Mouse (Mus musculus) embryo, embryonic 9.5 days (tissue): ENCODE data around the gene Srsf6.
A peak's percentile ranks its signal among the peaks of the same experiment; 100 is the strongest.
"Not testable (repeated sequence)": the region's sequence is repeated elsewhere in the genome, so short reads cannot be mapped to it uniquely, and the experiment has no call there.

Experiments
- DNase-seq: peaks from one replicate; pipeline ENCODE4 v3.0.0-alpha.2; 2017; ENCODE audit errors: extremely low spot score

Srsf6 gene

DNA sequence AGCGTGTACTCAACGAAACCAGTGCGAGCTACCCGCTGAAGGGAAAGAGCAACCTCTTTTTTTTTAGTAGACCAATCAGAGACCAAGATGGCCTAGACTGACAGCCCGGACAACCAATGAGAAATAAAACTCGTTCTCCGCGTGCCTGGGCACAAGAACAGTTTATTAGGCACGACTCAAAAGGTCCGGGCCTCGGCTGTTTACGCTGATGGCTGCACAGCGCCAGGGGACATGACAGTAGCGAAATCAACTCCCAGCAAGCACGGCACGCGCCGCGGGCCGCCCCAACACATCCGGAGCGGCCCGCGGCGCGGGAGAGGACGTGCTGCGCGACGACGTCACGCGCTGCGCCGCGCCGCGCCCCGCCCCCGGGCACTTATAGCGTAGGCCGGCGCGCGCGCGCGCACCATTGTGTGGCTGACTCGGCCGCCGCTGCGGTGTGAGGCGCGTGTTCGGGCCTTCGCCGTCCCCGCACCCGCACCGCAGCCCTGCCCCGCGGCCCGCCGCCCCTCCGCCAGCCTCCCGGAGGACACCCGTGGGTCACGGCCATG, at the start of gene Srsf6:
Gene Srsf6, plus strand, starts transcription at position 406 of the 551 bp plus-strand sequence.
- DNase-seq, result peak; percentile 91

DNA sequence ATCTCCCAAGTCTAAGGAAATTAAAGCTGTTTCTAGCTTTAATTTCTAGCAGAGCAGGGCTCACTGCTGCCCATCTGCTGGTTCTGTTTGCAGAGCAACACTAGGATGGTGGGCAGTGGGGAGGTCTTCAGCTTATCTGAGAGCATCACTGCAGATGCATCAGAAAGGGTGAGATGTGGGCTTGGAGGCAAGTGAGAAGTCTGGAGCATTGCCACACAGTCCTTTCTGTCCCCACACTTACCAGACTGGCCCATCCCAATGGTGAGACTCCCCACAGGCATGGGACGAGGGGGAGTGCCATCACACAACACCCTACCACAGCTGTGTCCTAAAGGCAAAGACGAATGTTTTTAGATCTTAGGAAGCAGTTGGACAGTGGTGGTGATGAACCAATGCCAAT, 47.2 kb upstream of the Srsf6 start:
- no peak for DNase-seq

DNA sequence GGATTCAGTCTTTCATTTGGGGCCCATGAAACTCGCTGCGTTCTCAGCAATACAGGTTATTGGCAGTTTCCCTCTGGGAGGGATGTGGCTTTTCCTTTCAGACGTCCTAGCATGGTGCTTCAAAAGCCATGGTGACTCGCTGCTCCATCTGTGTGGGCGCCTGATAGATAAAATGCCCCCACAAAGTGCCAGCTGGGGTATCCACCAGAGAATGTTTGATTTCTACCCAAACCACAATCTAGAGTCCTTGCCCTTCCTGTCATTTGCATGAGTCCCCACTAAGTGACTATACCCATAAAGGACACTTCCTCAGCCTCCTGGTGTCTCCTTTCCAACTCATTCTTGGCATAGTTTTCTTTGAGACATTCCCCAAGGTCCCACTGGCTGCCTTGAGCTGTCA, 44.2 kb upstream of the Srsf6 start:
- DNase-seq, result no peak

DNA sequence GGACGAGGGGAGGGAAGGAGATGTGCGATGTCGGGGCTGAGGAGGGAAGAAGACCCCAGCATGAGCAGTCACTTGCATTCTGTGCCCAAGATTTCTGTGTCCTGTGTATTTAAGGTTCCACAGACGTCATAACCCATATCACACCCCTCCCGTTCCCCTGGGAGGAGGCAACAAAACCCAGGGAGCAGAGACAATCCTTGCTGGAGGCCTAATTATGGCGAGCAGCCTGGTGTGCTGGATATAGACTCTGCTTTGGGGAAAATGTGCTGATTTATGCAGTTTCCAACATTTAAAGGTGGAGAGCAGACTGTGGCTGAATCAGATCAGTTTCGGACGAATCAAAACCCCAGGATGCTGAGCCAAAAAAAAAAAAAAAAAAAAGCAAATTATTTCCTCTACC, 42.7 kb upstream of the Srsf6 start:
- no peak for DNase-seq

DNA sequence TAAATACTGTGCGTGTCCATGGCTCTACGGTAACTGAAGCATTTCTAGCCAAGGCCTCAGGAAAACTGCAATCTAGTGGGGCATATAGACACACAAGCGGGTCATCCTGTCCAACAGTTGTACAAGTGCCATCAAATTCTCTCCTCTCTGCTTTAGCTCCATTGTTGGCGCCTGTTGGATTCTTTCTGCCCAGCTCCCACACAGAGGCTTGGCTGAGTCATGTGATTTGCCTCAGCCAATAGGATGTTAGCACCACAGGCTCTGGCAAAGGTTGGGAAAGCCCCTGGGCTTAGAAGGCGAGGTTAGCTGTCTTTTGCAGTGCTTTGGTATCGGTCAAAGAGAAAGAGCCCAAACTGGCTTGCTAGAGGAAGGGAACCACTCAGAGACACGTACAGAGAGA, 42.1 kb upstream of the Srsf6 start:
- DNase-seq, result no peak

DNA sequence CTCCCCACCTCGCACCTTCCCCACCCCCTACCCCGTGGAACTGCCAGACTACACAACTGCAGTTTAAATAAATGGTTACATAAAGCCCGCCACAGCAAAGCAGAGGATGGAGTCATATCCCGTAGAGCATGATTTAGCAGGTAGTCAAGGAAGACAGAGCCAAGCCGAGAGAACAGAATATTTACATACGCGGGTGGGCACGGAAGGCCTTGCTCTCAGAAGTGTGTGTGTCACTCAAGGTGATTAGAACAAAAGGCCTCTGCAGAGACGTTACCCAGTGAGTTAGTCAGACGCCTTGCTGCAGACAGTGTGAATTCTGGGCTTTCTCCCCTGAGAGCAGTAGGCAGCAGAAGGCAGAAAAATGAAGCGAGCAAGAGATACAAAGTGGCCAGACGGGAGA, 41.6 kb upstream of the Srsf6 start:
- no peak for DNase-seq

DNA sequence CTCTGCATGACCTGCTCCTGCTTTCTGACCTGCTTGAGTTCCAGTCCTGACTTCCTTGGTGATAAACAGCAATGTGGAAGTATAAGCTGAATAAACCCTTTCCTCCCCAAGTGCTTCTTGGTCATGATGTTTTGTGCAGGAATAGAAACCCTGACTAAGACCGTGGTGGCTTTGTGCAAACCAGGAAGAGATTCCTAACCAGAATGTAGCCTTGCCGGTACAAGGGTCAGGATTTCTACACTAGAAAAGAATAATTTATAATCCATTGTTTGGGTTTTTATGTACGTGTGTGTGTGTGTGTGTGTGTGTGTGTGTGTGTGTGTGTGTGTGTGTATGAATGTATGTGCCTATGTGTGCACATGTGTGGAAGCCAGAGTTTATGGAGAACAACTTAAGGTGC, 38.3 kb upstream of the Srsf6 start:
- DNase-seq, result not testable (repeated sequence)

DNA sequence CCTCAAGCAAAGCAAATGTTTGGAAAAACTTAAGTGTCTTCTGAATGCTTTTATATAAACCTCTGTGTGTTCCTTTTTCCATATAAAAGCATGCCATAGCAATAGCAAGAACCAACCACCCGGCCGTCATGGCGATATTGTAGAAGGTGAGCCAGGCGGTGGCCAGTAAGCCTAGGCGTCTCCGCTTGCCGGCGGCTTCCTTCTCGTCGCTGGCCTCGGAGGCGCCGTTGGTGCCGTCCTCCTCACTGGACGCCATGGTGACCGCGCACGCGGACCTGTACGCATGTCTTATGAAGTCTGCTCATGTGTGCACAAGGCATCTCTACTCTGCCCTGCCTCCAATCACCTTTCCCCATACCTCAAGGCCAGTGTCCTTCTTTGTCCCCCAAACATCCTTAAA, 32.1 kb upstream of the Srsf6 start:
- DNase-seq, result not testable (repeated sequence)

DNA sequence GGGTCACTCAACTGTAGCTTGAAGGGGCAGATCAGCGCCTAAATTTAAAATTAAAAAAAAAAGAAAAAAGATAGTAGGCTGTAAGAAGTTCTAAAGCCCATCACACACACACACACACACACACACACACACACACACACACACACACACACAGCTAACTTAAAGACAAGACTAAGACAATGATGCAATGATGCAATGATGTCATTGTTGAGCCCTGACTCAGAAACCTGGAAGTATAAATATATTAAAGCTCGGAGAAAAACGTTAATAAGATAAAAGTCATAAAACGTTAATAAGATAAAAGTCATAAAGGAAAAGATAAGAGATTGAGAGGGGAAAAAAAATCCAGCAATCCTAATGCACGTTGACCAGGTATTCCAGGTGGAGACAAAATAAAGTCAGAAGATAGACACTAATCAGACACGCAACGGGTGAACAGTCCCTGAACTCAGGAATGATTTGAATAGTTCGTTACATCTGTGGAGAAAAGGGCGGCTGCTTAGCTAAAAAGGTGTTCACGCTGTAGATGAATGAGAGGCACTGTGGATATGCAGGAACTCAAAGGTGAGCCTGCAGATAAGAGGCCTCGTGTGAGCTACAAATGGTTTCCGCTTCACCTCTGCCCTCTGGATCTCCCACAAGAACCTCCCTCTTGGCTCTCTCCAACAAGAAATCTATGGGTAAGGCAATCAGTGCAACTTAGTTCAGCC, 31.3 kb upstream of the Srsf6 start:
- no peak for DNase-seq

DNA sequence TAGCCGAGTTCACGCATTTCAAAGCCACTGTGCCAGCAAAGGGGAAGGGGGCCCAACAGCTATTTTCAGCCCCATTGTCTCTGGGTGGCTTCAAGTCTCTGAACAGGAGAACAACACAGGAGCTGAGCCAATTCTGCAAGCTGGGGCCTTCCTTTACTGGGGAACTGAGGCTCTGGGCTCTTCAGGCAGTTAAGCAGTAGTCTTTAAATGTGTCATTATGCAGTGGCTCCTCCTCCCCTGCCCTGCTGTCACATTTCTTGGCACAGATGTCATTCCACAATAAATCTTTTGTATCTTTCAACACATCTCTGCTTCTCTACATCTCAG, 30.8 kb upstream of the Srsf6 start:
- DNase-seq, result no peak

DNA sequence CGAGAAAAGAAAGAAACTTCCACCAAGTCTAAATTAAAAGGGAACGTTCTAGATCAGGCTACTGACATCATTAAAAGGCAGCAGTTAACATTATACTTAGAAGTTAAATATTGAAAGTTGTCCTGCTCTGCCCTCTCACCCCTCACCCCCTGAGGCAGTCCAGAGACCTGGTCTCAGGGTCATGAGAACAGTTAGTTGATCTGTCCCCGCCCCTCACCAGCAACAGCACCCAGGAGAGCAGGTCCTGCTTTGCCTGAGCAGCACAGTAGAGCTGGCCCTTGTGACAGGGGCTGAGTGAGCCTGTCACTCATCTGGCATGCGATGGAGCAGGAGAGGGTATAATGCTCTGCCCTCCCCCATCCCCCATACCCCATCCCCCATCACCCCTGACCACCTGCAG, 25.4 kb upstream of the Srsf6 start:
- no peak for DNase-seq

DNA sequence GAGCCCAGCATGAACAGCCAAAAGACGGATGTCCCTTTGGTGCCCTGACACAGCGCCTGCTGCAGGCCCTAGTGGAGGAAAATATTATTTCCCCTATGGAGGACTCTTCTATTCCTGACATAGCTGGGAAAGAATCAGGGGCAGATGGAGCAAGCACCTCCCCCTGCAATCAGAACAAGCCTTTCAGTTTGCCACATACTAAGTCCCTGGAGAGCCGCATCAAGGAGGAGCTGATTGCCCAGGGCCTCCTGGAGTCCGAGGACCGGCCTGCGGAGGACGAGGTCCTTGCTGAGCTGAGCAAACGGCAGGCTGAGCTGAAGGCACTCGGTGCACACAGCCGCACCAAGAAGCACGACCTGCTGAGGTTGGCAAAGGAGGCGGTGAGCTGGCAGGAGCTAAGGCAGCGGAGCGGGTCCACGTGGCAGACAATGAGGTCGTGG, 23.3 kb upstream of the Srsf6 start:
- no peak for DNase-seq

DNA sequence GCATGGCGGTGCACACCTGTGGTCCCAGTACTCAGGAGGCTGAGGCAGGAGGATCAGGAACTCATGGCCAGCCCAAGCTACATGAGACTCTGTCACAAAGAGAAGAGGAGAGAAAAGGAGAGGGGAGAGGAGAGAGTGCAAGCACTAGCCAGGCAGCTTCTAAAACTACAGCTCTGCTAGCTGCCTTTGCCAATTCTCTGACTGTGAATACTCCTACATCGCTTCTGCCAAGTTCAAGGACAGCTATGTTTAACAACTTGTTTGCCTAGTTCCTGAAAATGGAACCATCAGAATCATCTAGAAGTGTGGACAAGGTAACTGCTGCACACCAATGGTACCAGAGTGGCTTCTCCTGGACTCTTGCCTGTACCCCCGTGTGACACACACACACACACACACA, 17.3 kb upstream of the Srsf6 start:
- DNase-seq, result no peak

DNA sequence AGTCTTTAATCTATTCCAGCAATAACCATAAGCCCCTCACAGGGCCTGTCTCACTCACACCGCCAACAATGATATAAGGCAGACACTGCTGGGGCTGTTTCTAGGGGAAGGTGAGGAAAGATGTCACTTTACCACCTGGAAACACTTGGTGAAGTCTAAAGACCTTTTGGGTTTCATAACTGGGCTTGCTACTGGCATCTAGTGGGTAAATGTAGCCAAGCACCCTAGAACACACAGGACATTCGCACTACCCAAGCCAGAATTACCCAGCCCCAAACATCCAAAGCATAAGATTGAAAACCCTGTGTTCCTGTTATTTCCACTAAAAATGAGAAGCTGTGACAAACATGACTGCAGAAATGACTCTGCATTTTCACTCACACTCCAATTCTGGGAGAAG, 16.8 kb upstream of the Srsf6 start:
- DNase-seq, result no peak

DNA sequence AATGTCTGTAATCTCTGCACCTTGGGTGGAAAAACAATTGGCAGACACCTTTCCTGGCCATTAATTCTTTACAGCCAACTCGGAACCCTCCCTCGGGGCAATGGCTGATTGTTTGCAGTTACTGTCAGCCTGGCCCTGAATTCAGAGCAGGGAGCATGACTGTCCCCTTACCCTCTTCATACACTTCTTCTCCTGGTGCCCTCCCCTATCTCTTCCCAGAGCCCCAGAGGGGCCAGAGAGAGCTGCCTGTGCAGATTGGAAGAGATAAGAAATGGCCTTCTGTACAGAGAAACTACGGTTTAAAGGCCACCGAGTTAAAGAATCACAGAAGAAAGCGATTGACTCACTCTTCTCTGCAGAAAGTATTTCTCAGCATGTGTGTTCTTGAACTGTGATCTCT, 11.4 kb upstream of the Srsf6 start:
- no peak for DNase-seq

DNA sequence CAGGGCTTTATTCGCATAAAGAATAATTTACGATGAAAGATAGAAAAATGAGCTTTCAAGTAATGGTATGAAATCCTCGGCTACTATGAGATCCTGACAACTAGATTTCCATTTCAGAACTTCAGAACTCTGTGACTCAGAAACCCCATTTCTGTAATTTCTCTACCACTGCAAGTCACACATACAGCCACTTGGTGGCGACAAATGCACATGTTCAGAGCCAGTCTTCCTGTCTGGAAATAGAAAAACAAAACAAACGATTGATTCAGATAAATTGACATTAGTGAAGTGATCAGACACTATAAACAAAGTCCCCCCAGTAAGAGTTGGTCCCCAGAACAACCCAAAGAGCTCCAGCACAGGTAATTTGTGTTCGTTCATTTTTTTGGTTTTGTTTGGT, 9.1 kb upstream of the Srsf6 start:
- no peak for DNase-seq

DNA sequence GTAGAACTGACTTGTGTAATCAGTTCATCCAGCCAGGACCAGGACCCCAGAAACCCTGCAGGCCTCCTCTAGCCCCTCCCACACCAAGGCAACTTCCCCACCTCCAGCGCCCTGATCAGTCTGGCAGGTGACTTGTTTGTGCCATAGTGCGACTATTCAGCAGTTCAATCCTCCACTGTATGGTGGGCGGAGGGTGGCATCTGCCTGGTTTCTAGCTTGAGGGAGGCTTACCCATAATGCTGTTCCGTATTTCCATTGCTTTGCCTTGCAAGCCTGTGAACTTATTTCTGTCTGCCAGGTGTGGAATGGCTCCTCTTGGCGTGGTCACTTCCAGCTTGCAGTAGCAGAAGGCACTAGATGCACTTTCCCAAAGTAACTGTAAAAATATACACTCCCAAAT, 8.5 kb upstream of the Srsf6 start:
- no peak for DNase-seq

DNA sequence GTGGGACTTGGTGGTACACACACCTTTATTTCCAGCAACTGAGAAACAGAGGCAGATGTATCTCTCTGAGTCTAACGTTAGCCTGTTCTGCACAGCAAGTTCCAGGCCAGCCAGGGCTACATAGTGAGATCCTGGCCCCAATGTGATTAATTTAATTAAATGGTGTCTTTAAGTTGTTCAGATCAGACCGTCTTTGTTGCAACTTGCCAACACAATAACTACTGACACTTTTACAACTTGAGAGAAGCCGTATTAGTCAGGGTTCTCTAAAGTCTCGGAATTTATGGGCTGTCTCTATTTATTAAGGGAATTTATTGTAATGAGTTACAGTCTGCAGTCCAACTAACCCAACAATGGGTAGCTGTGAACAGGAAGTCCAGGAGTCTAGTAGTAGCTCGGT, 7.2 kb upstream of the Srsf6 start:
- no peak for DNase-seq

DNA sequence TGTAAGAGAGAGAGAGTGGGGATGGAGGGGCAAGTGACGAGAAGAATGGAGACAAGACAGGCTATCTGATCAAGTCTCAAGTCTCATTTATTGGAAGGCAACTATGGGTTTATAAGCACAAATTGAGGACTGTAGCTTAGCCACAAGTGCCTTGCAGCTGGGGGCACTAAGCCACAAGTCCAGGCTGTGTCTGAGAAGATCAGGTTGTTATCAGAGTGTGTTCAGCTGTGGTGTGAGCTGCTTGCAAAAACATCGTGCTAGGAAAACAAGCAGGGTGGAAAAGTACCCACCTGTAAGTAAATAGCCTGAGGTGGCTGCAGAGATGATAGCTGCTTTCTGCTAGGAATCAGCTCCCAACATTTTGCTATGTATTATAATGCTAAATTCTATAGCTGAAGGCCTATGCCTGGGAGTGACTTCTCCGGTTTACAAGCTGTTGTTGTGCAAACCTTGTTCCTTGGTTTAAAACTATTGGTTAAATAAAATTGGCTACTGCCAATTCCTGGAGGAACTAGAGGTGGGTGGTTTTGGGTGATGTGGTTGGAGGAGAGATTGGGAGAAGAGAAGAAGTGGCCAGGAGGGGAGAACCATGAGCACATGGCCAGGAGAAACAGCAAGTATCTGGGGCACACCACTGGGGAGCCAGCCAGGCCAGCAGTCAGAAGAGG, 3.3 kb upstream of the Srsf6 start:
- DNase-seq, result no peak

DNA sequence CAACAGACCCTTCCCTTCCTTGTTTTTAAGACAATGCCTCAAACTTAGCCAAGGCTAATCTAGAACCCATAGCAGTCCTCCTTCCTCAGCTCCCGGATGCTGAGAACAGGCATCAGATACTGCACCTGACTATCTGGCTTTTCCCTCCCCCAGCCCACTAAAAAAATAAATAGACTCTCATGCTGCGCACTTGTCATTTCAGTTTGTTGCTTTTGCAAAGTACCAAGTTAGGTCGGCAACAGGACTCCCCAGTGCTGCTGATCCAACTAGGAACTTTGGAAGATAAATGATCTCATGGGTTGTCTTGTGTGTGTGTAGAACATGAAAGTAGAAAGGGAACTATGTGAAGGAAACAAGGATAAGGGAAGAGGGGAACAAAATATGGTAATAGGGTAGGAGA, 1.6 kb upstream of the Srsf6 start:
- no peak for DNase-seq

DNA sequence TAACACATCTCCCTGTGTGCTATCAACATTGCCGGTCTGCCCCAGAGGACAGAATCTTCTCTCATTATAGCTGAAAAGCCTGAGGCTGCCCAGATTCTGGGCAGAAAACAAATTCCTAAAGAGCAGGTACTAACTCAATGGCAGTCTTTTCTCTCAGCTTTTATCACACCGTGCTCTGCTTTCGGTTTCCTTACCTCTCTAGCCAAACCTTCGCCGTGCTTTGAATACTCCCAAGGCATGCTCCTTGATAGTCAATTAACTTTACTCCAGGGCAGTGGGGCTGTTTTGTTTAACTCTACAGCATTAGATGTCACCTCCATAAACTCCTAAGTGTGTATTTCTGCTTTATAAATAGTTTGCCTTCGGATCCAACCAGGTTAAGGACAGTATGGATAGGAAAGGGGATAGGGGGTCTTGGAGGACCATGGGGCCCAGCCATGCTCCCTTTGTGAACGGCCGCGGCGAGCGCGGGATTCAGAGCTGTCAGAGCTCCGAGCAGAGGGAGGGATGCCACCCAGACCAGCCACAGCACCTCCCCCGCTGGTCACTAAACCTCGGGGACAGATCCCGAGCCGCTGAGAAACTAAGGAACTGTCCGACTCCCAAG, 709 bp upstream of the Srsf6 start:
- DNase-seq, result no peak

DNA sequence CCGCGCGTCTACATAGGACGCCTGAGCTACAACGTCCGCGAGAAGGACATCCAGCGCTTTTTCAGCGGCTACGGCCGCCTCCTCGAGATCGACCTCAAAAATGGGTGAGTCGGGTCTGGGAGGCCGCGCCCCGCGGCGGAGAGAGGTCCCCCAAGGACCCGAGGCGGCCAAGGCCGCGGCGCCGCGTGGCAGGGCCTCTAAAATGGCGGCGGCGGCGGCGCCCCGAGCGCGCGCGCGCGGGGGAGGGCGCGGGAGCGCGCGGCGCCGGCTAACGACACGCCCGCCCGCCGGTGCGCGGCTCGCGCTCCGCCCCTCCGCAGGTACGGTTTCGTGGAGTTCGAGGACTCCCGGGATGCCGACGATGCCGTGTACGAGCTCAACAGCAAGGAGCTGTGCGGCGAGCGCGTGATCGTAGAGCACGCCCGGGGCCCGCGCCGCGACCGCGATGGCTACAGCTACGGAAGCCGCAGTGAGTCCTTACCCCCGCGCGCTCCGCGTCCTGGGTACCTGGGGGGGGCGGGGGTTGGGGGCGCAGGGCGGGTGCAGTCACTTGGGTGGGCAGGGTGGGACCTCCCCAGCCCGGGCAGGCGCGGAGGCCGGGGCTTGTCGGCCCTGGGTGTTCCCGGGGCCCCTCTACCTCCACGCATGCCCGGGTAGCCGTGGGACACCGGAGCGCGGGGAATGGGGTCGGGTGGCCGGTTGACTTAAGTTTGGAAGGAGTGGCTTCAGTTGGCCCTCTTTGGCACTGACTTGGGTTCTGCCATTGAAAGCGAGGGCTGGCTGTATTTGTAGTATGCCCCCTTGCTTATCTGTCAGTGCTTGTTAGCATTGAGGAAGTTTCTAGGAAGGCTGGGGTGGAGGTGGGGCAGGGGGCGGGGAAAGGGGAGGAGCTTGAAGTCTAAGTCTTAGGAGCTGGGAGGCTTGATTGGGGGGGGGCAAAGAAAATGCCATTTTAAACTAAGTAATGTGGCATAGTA, 634 bp downstream of the Srsf6 start:
- DNase-seq, result peak; percentile 61
